Mouse (Mus musculus) C2C12 (cell line): ENCODE data around the gene Dgkd. TPM values are rescaled to one million over a fixed set of nuclear protein-coding genes. Genes with fewer than 3 reads are reported as not detected.

ENCODE experiments used
- H3K27me3 ChIP-seq: one replicate; pipeline ENCODE4 v1.6.1; 2011; ENCODE audit not compliant: control insufficient read depth, insufficient read depth, insufficient read length
- H3K36me3 ChIP-seq: one replicate; pipeline ENCODE4 v1.6.1; 2011; ENCODE audit not compliant: control insufficient read depth, insufficient read depth
- H3K4me3 ChIP-seq: one replicate; pipeline ENCODE4 v1.5.1; 2011; ENCODE audit warnings: mild to moderate bottlenecking, control low read depth; ENCODE audit not compliant: poor library complexity, insufficient read depth, severe bottlenecking
- H3K79me2 ChIP-seq: one replicate; pipeline ENCODE4 v1.6.1; 2011; ENCODE audit not compliant: control insufficient read depth, insufficient read depth
- H3K79me3 ChIP-seq: one replicate; pipeline ENCODE4 v1.6.1; 2011; ENCODE audit warnings: low read depth, control low read depth
- H3ac ChIP-seq: one replicate; pipeline ENCODE3; 2011; ENCODE audit warnings: low read depth; ENCODE audit not compliant: control insufficient read depth, insufficient read length
- CEBPB ChIP-seq: IDR thresholded peaks from one replicate; pipeline ENCODE4 v1.6.1; 2011; ENCODE audit warnings: low read depth, mild to moderate bottlenecking, control low read depth, moderate library complexity
- CTCF ChIP-seq: IDR thresholded peaks from one replicate; pipeline ENCODE4 v1.5.1; 2011; ENCODE audit not compliant: control insufficient read depth, insufficient read depth, insufficient read length
- FOSL1 ChIP-seq: IDR thresholded peaks from one replicate; pipeline ENCODE4 v1.8.0; 2011; ENCODE audit warnings: mild to moderate bottlenecking, low read length; ENCODE audit not compliant: poor library complexity, insufficient read depth, severe bottlenecking
- MAX ChIP-seq: IDR thresholded peaks from one replicate; pipeline ENCODE4 v1.6.1; 2011; ENCODE audit warnings: mild to moderate bottlenecking, control low read depth
- MYOD1 ChIP-seq: IDR thresholded peaks from one replicate; pipeline ENCODE4 v1.6.1; 2011; ENCODE audit warnings: low read depth; ENCODE audit not compliant: control insufficient read depth, insufficient read length
- MYOG ChIP-seq: IDR thresholded peaks from one replicate; pipeline ENCODE4 v1.6.1; 2011; ENCODE audit not compliant: control insufficient read depth, insufficient read length; ENCODE audit errors: extremely low read depth
- USF1 ChIP-seq: IDR thresholded peaks from one replicate; pipeline ENCODE4 v1.6.1; 2011; ENCODE audit warnings: low read depth, mild to moderate bottlenecking, control low read depth, moderate library complexity
- polyA plus RNA-seq: library from polyadenylated mRNA; unstranded; fragments of >200 nt; fragmentation: generic; extraction: Trizol; gene quantifications from one replicate; pipeline ENCODE4 v1.2.1, GENCODE M21; 2012; ENCODE audit warnings: missing spikeins

The Dgkd gene
- polyA plus RNA-seq, 1 experiment = 20.4 TPM

- Histone ChIP-seq H3K36me3 (peaks cover 48% of the 10 kb centered on the region), H3K4me3 (no peak overlapping the region), H3K79me2 (no peaks in the 10 kb centered on the region), H3K27me3 (no peaks in the 10 kb centered on the region), H3K79me3 (no peaks in the 10 kb centered on the region), H3ac (no peak overlapping the region)
- TF ChIP-seq CTCF (no peak), CEBPB (no peak), USF1 (no peak), MYOD1 (no peak), MAX (no peak), MYOG (no peak), FOSL1 (no peak)
Measured at GRCm38 (mm10) chr1:87933051-87933450, 80.0 kb downstream of the Dgkd start.

GRCm38 (mm10) chr1:87935095-87935494, 82.0 kb downstream of the Dgkd start:
- TF ChIP-seq MAX (no peak), CEBPB (no peak), MYOD1 (no peak), MYOG (no peak), USF1 (no peak), FOSL1 (no peak), CTCF (no peak)
- H3ac ChIP-seq = no peak overlapping the region
- H3K4me3 ChIP-seq = no peak overlapping the region
- H3K79me2 ChIP-seq = no peaks in the 10 kb centered on the region
- no peaks in the 10 kb centered on the region for H3K27me3 ChIP-seq
- H3K79me3 ChIP-seq = no peaks in the 10 kb centered on the region
- peaks cover 52% of the 10 kb centered on the region for H3K36me3 ChIP-seq

- TF ChIP-seq CEBPB = no peak
- no peak for TF ChIP-seq MYOD1
- no peak for TF ChIP-seq USF1
- TF ChIP-seq MYOG = no peak
- no peak for TF ChIP-seq MAX
- H3K27me3 ChIP-seq = no peaks in the 10 kb centered on the region
- H3K79me3 ChIP-seq = no peaks in the 10 kb centered on the region
- H3ac ChIP-seq = no peak overlapping the region
- H3K79me2 ChIP-seq = no peaks in the 10 kb centered on the region
- H3K4me3 ChIP-seq = no peak overlapping the region
- peaks cover 52% of the 10 kb centered on the region for H3K36me3 ChIP-seq
Measured at GRCm38 (mm10) chr1:87935546-87935945, 82.5 kb downstream of the Dgkd start.

- no peak overlapping the region for H3K4me3 ChIP-seq
- no peaks in the 10 kb centered on the region for H3K79me3 ChIP-seq
- TF ChIP-seq CTCF (no peak), USF1 (no peak), FOSL1 (no peak), CEBPB (no peak), MAX (no peak), MYOG (no peak), MYOD1 (no peak)
- H3K79me2 ChIP-seq = no peaks in the 10 kb centered on the region
- H3ac ChIP-seq = no peak overlapping the region
- peaks cover 51% of the 10 kb centered on the region for H3K36me3 ChIP-seq
- H3K27me3 ChIP-seq = no peaks in the 10 kb centered on the region
Measured at GRCm38 (mm10) chr1:87936075-87936474, 83.0 kb downstream of the Dgkd start.

GRCm38 (mm10) chr1:87936516-87936915, 83.4 kb downstream of the Dgkd start:
- TF ChIP-seq CEBPB (no peak), MYOD1 (no peak), FOSL1 (no peak), USF1 (no peak)
- no peaks in the 10 kb centered on the region for H3K27me3 ChIP-seq
- no peaks in the 10 kb centered on the region for H3K79me3 ChIP-seq
- no peak overlapping the region for H3K4me3 ChIP-seq
- no peak overlapping the region for H3ac ChIP-seq
- peaks cover 48% of the 10 kb centered on the region for H3K36me3 ChIP-seq
- no peaks in the 10 kb centered on the region for H3K79me2 ChIP-seq

GRCm38 (mm10) chr1:87941765-87942164, 88.7 kb downstream of the Dgkd start:
- no peaks in the 10 kb centered on the region for H3K27me3 ChIP-seq
- H3K4me3 ChIP-seq = no peak overlapping the region
- no peaks in the 10 kb centered on the region for H3K79me2 ChIP-seq
- TF ChIP-seq MYOG = no peak
- no peaks in the 10 kb centered on the region for H3K79me3 ChIP-seq
- peaks cover 82% of the 10 kb centered on the region for H3K36me3 ChIP-seq
- no peak overlapping the region for H3ac ChIP-seq
